ENCODE assay signal across 8 mouse cellular contexts in genomic region chr1:163910343-163910742, GRCm38 (mm10). TPM values are rescaled to one million over a fixed set of nuclear protein-coding genes. Genes with fewer than 3 reads are reported as not detected.
DNase-seq lines count a peak whose midpoint lies in the region; ATAC-seq lines count a peak whose summit lies in the region.

No protein-coding gene starts in this region.

- no peak overlapping the region for H3K4me3 ChIP-seq in forebrain, embryonic 12.5 days (replicated peaks)

- H3K36me3 ChIP-seq in forebrain, embryonic 12.5 days (replicated peaks): no peaks in the 10 kb centered on the region

- H3K27ac ChIP-seq in forebrain, embryonic 12.5 days: no peak overlapping the region

- H3K9ac ChIP-seq in forebrain, embryonic 12.5 days: no peak overlapping the region

- no peak overlapping the region for H3K4me2 ChIP-seq in forebrain, embryonic 12.5 days

- peak; percentile 23 to 51 for DNase-seq in frontal cortex, postnatal 36 days (ENCODE audit: low spot score in 2 of 2)
- DNase-seq in frontal cortex, postnatal 25 days (ENCODE audit: low spot score in 2 of 2): no peak
- peak; percentile 31 for DNase-seq in urinary bladder, postnatal 14 days (ENCODE audit: low spot score)
- no peak for DNase-seq in urinary bladder, postnatal 10 days (ENCODE audit: low spot score)
- peak; percentile 6 to 19 for DNase-seq in kidney, postnatal 4 days
- DNase-seq in testis, postnatal 14 days (ENCODE audit: low spot score): no peak

- ATAC-seq in forebrain, embryonic 12.5 days (ENCODE audit: low FRiP score): peak; percentile 53; the same call in 1 of the 2 replicates
- peak; percentile 44; the same call in 1 of the 2 replicates for ATAC-seq in neutrophil, adult 5-6 weeks (ENCODE audit: extremely low read depth, insufficient number of reproducible peaks, low FRiP score, poor library complexity, severe bottlenecking)

- whole genome bisulfite sequencing in forebrain, embryonic 12.5 days: 14% methylated on average over 2 of the region's 2 CpGs

- H3K9me3 ChIP-seq in forebrain, embryonic 12.5 days: no peaks in the 10 kb centered on the region

- H3K4me1 ChIP-seq in forebrain, embryonic 12.5 days: 0 out of 2 replicates have a peak, but pooled peaks cover 2% of the 10 kb centered on the region

- no peaks in the 10 kb centered on the region for H3K27me3 ChIP-seq in forebrain, embryonic 12.5 days

RNA-seq across cellular contexts. Expression of gene Scyl3, which starts 18.6 kb away (rescaled TPM):
- polyA plus RNA-seq in forebrain, embryonic 12.5 days (2016; fragmentation: Nextera tagmentation; extraction: Ambion mirVana): 20.5 and 22.0 TPM in 2 replicates
- total RNA-seq in neutrophil, adult 5-6 weeks (2017): 39.1 and 41.1 TPM in 2 replicates

Comparison
In these comparisons a context has a peak if more than half of its experiments do, and no peak if none do; other contexts are left out.
1. DNase-seq: peak in frontal cortex, postnatal 36 days (2 of 2), urinary bladder, postnatal 14 days (single experiment) and kidney, postnatal 4 days (2 of 2); none in frontal cortex, postnatal 25 days (0 of 2), urinary bladder, postnatal 10 days (single experiment) and testis, postnatal 14 days (single experiment).